Mouse (Mus musculus): ENCODE results near the gene Grm4. TPM values are rescaled to one million over a fixed set of nuclear protein-coding genes. Genes with fewer than 3 reads are reported as not detected.

Grm4 gene
- total RNA-seq, 2 experiments from 2014 or later = not detected

DNA sequence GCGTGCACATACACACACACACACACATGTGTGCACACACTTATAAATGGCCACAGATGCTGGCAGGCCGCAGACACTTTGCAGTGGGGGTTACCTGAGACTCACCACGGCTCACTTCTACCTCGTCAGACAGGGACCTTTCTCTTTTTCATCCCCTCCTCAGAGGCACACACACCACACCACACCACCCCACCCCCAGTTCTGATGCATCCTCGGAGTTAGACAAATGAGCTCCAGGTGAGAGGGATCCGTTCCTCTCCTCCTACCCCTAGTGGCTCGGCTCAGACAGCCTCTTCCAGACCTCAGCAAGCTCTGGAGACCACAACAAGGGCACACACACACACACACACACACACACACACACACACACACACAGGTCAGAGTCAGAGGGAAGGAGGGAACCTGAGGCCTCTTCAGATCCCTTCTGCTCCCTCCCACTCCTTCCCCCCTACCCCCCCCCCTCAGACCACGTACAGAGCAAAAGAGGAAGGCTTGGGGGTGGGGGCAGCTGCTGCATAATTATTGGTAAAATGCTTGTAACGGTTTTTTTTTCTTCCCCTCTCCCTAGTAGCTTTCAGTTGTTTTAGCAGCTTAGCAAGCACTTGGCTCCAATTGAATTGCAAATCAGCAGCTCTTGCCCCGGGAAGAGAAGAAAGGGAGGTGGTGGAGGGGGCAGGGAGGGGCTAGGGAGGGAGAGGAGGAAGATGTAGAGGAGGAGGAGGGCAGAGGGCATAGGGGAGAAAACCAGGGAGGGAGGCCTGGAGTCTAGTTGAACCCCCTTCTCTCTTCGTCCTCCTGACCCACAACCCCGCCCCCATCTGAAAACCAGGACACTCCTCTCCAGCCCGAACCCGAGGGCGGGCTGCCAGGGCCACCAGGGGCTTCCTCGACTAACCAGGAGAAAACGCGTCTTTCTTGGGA is 19.6 kb downstream of the Grm4 start:
- intact Hi-C loops (cut with DNase I; ENCODE audit: low total_unique reads) = no loop called here
- no peak for DNase-seq

DNA sequence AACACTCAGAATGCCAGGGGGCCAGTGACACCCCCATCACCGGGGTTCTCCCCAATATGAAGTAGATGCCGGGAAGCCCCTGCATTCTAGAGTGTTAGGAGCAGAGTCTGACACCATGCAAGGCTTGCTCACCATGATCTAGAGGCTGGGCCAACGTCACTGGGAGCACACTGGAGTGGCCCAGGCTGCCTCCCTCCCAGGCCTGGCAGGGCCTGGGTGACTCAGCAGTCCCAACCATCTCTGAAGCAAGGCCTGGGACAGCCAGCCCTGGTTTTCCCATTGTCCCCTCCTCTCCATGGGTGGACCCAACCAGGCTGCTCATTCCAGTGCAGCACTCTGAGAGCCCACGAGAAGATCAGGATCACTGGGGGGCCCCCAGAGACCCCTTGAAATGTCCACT is 20.4 kb downstream of the Grm4 start:
- intact Hi-C loops (cut with DNase I; ENCODE audit: low total_unique reads) = no loop called here
- no peak for DNase-seq

DNA sequence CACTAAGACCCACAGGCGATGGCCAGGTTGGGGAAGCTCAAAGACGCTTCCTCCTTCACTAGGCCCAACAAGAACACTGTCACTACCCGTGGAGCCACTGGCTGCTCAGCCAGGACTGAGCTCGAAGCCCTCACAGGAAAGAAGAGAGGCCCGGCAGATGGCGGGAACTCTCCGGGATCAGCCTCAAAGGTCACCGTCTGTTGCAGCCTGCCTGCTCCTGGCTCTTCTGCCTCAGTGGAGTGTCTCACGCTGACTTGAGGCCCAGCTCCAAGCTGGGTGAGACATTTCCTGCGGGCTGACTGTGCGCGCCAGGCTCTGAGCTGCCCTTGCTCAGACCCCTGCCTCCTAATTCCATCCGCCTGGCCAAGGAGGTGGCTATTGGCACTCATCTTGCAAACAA is 22.1 kb downstream of the Grm4 start:
- intact Hi-C loops (cut with DNase I; ENCODE audit: low total_unique reads) = no loop called here
- DNase-seq = no peak

DNA sequence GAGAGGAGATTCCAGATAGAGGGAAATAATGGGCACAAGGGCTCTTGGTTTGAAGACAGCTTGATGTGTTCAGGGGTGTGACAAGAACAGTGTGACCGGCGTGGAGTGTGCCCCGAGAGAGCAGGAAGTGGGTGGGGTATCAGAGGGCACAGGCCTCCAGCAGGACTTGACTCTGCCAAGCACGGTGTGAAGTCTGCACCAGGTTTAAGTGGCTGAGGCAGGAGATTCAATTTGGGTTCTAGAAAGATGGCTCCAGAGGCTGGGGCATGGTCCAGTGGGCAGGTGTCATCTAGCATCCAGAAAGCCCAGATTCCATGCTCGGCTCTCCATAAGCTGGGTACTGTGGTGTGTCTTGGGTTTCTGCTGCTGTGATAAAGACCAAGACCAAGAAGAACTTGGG is 23.4 kb downstream of the Grm4 start:
- intact Hi-C loops (cut with DNase I; ENCODE audit: low total_unique reads) = no loop called here
- no peak for DNase-seq

DNA sequence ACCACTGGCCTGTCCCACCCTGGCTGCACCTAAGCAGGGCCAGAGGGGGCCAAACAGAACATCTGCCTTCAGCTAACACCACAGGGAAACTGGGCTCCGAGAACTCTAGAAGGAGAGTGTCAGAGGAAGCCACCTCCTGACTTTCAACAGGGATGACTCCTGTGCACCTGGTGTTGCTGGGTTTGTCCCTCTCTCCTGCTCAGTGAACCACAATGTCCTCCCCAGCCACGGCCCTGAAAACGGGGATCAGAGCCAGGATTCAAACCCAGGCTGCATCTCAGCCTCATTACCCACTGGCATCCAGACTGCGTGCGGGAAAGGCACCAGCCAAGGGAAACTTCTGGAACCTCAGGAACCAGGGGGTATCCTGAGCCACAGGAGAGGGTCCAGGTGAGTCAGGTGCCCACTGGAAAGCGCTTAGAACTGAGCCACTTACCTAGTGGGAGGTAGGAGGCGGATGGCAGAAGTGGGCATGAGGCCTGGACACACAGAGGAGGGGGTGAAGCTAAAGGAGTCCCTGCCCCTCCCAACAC is 26.1 kb downstream of the Grm4 start:
- no peak for DNase-seq
- intact Hi-C loops (cut with DNase I; ENCODE audit: low total_unique reads) = no loop called here

DNA sequence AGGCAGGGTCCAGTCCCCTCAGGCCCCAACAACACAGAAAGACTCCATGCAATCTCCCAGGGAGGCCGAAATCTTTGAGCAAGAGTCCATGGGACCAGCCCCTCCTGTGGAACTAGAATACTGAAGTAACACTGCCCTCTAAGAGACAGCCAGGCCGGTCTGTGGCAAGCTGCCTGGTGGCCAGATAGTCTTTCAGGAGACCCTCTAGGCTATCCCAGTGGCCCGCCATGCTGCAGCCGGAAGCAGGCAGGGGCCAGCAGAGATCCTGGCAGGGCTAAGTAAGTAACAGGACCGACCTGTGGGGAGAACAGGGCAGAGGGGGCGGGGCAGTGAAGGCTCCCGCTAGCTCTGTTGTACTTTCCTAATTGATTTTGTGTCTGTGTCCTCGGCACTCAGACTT is 27.2 kb downstream of the Grm4 start:
- DNase-seq = no peak

DNA sequence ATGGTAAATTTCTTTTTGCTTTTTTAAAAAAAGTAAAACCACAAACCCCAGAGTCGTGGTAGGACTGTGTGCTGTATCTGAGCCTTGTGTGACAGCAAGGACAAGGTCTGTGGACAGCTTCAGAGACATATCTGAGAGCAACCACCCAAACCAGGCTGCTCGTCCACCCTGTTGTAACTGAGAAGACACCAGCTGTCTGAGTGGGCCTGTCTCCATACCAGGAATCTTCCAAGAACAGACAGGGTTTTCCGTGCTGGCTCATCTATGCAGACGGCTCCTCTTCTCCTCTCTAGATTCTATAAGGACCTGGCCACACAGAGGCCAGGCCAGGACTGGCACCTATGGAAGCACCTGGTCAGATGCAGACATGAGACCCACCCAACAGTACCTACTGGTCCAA is 27.8 kb downstream of the Grm4 start:
- DNase-seq = no peak
- intact Hi-C loops (cut with DNase I; ENCODE audit: low total_unique reads) = no loop called here

More for the DNA sequence above, 27.2 kb downstream of the Grm4 start:
- intact Hi-C loops (cut with DNase I; ENCODE audit: low total_unique reads) = no loop called here

DNA sequence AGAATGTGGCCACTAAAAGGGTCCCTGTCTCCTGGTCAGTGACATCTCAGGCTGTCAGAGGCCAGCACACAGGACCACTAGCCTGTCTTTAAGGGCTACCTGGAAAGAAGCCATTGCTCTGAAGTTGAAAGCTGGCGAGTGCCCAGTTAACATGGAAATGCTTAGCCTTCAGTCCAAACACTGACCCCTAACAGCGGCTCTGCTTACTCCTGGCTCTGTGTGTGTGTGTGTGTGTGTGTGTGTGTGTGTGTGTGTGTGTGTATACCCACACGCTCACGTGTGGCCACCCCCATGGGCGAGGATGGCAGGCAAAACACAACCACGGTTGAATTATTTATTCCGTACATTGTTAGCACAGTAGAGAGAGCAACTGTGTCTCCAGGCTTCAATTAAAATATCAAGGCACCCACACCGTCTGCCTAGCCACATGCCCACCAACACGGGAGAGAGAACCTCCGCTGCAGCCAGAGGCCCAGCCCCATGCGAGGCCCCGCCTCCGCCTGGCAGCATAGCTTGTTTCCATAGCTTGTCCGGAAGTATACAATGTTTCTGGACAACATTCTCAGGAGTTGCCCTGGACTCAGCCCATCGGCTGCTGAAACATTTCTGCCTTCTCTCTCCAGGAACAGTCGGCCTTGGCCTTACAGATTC is 32.9 kb downstream of the Grm4 start:
- intact Hi-C loops (cut with DNase I; ENCODE audit: low total_unique reads) = no loop called here
- DNase-seq = no peak

DNA sequence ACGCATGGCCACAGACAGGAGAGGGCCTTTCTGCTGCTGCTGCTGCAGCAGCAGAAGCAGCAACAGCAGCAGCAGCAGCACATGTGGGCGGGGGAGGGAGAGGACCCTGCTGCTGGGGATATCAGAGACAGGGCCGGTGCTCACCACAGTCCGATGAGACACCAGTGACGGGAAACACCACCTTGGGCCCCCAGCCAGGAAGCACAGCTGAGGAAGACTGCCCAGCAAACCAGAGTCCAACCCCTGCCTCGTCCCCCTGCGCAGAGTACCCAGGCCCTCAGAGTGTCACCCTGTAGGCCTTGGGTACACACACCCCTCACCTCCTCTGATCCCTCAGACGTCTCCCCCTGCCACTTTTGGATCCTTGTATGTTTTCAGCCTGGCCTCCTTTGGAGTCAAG is 35.3 kb downstream of the Grm4 start:
- no peak for DNase-seq
- intact Hi-C loops (cut with DNase I; ENCODE audit: low total_unique reads) = no loop called here

DNA sequence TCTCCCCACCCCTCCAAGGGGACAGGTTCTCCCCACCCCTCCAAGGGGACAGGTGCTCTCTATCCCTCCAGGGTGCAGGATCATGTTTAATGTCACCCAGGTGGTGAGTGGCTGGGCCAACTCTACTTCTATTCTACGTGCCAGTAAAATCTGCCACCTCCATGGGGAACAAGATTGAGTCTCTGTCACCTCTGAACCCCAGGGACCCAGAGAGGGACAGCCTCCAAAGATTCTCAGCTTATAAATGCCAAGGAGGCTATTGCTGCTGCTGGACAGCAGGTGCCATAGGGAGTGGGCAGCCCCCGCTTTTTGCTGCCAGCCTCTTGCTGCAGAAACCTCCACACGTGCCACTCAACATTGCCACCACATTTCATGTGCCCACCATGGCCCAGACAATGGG is 37.6 kb downstream of the Grm4 start:
- intact Hi-C loops (cut with DNase I; ENCODE audit: low total_unique reads) = no loop called here
- no peak for DNase-seq

DNA sequence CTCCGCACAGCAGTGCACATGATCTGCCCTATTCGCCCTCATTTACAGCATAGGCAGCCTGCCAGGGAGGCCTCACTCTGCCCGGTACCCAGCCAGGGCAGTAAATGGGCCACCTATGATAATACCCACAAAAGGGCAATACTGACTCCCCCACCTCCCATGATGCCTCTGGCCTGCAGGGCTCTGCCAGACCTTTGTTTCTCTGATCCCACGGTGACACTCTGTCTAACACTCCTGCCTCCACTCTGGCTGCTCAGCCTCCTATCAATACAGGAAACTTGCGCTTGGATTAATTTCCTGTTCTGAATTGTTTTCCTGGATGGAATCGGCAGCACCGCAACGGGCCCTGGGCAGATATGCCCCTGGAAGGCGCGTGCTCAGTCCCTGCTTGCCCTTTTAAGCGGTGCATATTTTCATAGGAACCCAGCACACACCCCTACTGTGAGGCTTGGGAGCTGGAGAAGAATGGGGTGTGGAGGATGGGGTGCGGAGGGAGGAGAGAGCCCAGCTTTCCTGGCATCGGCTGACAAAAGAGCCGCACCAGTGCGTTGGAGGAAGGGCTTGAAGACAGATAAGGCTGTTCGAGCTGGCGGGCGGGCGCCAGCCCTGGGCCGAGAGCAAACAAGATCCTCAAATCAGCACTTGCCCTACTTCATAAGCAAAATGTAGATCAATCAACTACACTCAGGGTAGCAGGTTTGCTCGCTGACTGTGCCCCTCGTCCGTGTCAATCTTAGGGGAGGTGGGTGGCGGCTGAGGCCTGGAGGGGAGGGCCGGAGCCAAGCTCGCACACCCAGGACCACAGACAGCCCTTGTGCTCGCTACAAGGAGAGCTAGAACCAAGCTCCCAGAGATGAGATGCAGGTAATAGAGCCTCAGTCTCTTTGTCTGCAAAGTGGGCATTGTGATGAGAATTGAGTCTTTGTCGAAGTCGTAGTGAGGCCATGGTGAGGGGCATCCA is 40.8 kb downstream of the Grm4 start:
- intact Hi-C loops (cut with DNase I; ENCODE audit: low total_unique reads) = no loop called here
- DNase-seq = no peak

DNA sequence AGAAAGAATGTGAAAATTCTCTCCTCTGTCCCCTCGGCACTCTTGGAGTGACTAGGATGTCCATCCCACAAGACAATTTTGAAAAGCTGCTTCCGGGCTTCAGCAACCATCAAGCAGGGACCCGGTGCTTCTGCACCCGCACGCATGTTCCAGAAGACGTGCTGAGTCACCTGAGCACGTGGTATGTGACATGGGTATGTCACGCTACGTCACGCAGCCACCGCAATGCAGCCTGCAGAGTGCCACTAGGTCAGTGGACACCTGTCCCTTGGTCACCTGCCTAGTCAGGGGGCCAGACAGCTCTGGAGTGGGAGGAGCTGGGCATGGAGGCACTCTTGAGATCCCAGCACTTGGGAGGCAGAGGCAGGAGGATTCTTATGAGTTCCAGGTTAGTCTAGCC is 45.6 kb downstream of the Grm4 start:
- DNase-seq = no peak
- intact Hi-C loops (cut with DNase I; ENCODE audit: low total_unique reads) = no loop called here

DNA sequence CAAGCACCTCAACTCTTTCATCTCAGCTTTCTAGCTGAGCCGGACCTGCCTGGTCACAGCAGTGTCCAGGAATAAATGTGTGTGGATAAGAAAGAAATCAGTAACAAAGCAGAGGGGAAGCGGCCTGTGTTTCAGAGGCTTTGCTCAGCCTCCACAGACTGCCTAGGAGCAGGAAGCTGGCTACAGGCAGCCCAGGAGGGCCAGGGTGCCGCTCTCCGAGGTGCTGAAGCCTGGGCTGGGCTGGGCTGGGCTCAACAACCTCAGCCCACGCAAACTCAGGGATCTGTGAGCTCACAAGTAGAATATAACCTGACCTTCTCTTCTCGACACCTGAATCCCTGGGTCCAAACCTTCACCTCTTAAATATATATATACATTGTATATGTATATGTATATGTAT is 54.6 kb downstream of the Grm4 start:
- intact Hi-C loops (cut with DNase I; ENCODE audit: low total_unique reads) = no loop called here
- DNase-seq = peak; percentile 51

DNA sequence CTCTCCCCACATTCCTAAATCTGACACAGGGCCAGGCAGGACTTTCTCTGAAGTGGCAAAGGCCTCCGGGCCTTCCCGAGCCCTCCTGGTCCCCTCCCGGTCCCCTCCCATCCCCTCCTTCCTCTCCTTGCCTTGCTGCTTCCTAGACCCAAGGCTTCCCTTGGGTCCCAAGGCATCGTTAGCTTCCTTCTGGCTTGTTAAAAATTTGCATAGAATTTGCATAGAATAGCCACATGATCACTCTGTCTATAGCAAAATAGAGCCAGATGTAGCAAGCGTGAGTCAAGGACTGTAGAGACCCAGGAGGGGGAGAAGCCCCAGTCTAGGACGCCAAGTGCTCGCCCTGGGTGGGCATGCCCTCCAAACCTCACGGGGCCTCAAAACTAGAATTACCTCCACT is 55.3 kb downstream of the Grm4 start:
- intact Hi-C loops (cut with DNase I; ENCODE audit: low total_unique reads) = no loop called here

DNA sequence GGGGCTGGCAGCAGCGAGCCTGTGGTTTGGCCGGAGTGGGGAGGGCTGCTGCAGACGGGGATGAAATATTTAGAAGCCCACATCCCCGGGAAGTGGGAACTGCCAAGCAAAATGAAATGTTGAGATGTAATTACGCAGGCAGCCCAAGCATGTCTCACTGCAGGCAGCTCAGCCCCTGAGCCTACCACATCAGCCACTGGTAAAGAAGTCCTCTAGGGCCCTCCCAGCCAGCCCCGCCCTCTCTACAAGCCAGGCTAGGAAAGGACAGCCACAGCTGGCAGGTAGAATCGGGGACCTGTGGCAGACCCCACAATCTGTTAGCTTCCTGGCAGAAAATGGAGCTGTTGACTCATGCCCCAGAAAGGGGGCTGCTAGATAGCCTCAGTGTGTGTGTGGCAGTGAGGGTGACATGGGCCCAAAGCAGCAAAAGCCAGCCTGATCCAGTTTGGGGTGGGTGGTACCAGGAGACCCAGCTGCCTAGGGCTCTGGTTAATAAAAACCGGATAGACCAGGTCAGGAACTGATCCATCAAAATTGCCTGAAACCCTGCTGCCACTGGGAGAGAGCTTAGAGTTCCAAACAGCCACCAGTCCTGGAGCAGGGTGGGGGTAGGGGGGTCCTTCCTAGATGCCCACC is 56.8 kb downstream of the Grm4 start:
- DNase-seq = no peak
- intact Hi-C loops (cut with DNase I; ENCODE audit: low total_unique reads) = no loop called here

More for the DNA sequence above, 55.3 kb downstream of the Grm4 start:
- no peak for DNase-seq

DNA sequence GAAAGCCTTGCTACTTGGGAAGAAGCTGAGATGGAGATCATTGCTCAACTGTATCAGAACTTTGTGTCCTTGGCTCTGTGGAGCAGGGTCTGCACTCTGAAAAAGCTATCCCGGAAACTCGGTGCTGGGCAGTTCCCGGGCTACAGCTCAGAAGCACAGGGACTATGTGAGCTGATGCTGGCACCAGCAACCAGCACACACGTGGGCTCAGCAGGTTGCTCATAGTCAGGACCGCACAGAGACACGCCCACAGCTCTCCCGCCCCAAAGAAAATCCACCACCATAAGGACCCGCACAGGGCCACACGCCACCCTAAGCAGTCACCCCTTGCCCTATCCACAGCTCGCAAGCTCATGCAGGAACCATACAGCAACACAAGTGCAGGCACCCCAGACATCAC is 61.2 kb downstream of the Grm4 start:
- intact Hi-C loops (cut with DNase I; ENCODE audit: low total_unique reads) = no loop called here

DNA sequence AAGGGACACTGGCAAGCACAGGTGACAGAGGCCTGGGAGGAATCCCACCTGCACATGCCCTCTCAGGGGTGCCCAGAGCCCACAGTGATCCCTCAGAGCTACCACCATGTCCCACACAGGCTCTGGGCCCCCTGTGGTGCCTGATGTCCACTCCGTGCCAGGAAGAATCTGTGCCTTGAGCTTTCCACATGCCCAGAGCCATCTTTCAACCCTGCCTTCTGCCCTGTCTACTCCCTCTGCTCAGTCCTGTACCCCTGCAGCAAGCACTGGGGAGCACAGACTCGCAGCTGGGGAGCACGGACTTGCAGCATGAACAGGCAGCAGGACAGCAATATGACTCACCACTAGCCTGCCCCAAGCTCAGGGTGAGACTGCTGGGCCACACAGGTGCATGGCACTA is 62.0 kb downstream of the Grm4 start:
- intact Hi-C loops (cut with DNase I; ENCODE audit: low total_unique reads) = no loop called here

More for the DNA sequence above, 61.2 kb downstream of the Grm4 start:
- DNase-seq = no peak

DNA sequence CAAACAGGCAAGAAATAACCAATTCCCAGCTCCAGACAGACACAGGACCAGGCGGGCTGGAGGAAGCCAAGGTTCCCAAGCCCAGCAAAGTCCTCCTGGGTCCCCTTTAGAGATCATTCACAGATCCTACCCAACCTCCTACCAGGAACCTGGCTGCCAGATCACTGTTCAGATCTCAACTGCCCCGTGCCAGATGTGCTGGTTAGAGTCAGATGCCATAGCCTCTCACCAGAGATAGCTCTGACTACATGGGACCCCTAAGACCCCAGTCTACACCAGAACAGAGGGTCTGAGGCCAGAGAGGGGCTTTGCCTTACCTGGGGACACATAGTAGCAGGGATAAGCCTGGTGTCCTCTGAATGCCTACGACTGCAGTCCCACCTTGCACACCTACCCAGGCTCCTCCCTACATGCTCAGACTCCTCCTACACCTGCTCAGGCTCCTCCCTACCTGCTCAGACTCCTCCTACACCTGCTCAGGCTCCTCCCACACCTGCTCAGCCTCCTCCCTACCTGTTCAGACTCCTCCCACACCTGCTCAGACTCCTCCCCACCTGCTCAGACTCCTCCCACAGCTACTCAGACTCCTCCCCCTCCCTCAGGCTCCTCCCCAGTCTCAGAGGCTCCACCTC is 63.2 kb downstream of the Grm4 start:
- DNase-seq = no peak
- intact Hi-C loops (cut with DNase I; ENCODE audit: low total_unique reads) = no loop called here

More for the DNA sequence above, 62.0 kb downstream of the Grm4 start:
- no peak for DNase-seq

DNA sequence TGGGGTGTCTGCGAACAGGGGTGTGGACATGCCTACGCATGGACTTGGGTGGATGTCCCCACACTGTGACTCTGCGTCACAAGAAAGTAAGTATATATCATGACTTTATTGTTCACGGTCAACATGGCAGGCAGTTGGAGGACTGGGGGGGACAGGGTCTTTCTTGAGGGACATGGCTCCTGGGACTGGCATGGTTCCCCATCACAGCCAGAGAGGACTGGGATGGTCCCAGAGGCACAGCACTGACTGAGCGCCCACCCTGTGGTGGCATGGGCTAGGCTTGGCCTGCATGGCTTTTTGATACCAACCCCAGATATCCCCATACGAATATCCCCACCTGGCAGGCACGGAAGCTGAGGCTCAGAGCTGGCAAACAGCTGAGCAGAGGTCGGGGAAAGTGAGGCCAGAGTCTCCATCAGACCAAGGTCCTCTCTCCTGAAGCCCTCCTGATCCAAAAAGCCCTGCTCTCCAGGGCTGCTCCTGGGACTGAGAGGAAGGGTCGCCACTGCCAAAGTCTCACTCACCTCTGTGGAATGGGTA is 64.1 kb downstream of the Grm4 start:
- intact Hi-C loops (cut with DNase I; ENCODE audit: low total_unique reads) = no loop called here
- no peak for DNase-seq

Data from gastrocnemius, postnatal 14 days (tissue).